Mouse (Mus musculus) heart, embryonic 14.5 days (tissue): Measurements from ENCODE around the gene Socs7. TPM values are rescaled to one million over a fixed set of nuclear protein-coding genes. Genes with fewer than 3 reads are reported as not detected.

ENCODE experiments used
- ATAC-seq: fragments of 200-750 bp; cut with Nextera tagmentation; 2 replicates; pipeline ENCODE4 v1.8.0; 2017; ENCODE audit warnings: low read depth, moderate TSS enrichment; ENCODE audit not compliant: insufficient number of reproducible peaks, insufficient read depth, low FRiP score
- H3K27ac ChIP-seq, 2 experiments: fragments of 200-500 bp in 1 of 2; fragments of 300-500 bp in 1 of 2; sonication (generic) in 1 of 2; replicated peaks in 1 of 2; 2 replicates each; pipeline ENCODE4 v1.5.1; 2012 to 2014; ENCODE audit warnings: low read depth in 2 of 2, low read length in 2 of 2, control low read depth in 1 of 2, mild to moderate bottlenecking in 1 of 2, mixed read lengths in 1 of 2; ENCODE audit not compliant: control insufficient read depth in 1 of 2, insufficient read depth in 1 of 2
- H3K27me3 ChIP-seq: fragments of 300-500 bp; sonication (generic); 2 replicates; pipeline ENCODE4 v1.6.1; 2014; ENCODE audit warnings: mild to moderate bottlenecking, low read length, control low read depth; ENCODE audit not compliant: control insufficient read depth, insufficient read depth
- H3K36me3 ChIP-seq: fragments of 300-500 bp; sonication (generic); 2 replicates; pipeline ENCODE4 v1.6.1; 2014; ENCODE audit warnings: mild to moderate bottlenecking, control low read depth, low read length, mixed read lengths; ENCODE audit not compliant: control insufficient read depth, insufficient read depth
- H3K4me1 ChIP-seq, 2 experiments: fragments of 200-500 bp in 1 of 2; fragments of 300-500 bp in 1 of 2; sonication (generic) in 1 of 2; 2 replicates each; pipeline ENCODE4 v1.6.1; 2012 to 2014; ENCODE audit warnings: low read length in 2 of 2, control low read depth in 1 of 2, mixed read lengths in 1 of 2; ENCODE audit not compliant: control insufficient read depth in 2 of 2, insufficient read depth in 2 of 2
- H3K4me2 ChIP-seq: fragments of 300-500 bp; sonication (generic); 2 replicates; pipeline ENCODE4 v1.6.1; 2014; ENCODE audit warnings: mild to moderate bottlenecking, low read length
- H3K4me3 ChIP-seq, 2 experiments: fragments of 200-500 bp in 1 of 2; fragments of 300-500 bp in 1 of 2; sonication (generic) in 1 of 2; 2 replicates each; pipeline ENCODE4 v1.5.1; 2012 to 2014; ENCODE audit warnings: low read length in 2 of 2, mild to moderate bottlenecking in 2 of 2, control low read depth in 1 of 2, low read depth in 1 of 2, moderate library complexity in 1 of 2; ENCODE audit not compliant: control insufficient read depth in 1 of 2, insufficient read depth in 1 of 2
- H3K9ac ChIP-seq: fragments of 300-500 bp; sonication (generic); 2 replicates; pipeline ENCODE4 v1.6.1; 2014; ENCODE audit warnings: mild to moderate bottlenecking, low read length
- H3K9me3 ChIP-seq: fragments of 300-500 bp; sonication (generic); 2 replicates; pipeline ENCODE4 v1.6.1; 2016; ENCODE audit warnings: low read length, control low read depth; ENCODE audit not compliant: control insufficient read depth
- WGBS: fragments of 180-500 bp; shearing (Covaris S2); extraction: QIAGEN DNeasy Blood & Tissue Kit; methylation state at CpG from one replicate; pipeline ENCODE4 v1.1.7; 2014; 5-methylcytosine and 5-hydroxymethylcytosine counted together
- polyA plus RNA-seq: library from polyadenylated mRNA; unstranded; fragments of >200 nt; fragmentation: Nextera tagmentation; extraction: Ambion mirVana; gene quantifications from 2 replicates; pipeline ENCODE4 v1.2.1, GENCODE M21; 2014

Gene Socs7
- polyA plus RNA-seq, 1 experiment from 2014 or later: 3.6 TPM

DNA sequence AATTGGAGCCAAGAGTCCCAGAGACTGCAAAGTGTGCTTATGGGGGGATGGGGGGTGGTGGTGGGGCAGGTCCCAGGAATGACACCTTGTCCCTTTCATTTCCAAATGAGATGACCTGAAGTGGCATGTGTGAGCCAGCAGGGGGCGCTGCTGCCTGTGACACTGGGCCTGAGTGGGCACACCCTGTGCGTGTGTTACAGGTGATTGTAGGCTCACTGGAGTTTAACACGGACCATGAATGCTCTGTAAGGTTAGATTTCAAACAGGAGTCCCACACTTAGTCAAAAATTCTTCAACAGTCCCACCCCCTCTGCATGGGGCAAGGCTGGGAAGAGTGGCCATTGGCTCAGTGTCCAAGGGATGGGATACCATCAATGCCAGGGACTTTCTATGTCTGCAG is 69.7 kb downstream of the Socs7 start:
- Histone ChIP-seq H3K27ac (peak overlapping the region in 1 of 2 experiments; percentile 28; a peak in 1 of 4 replicates), H3K9me3 (no peaks in the 10 kb centered on the region), H3K27me3 (no peaks in the 10 kb centered on the region), H3K4me1 (peaks cover 46 to 62% of the 10 kb centered on the region in 2 experiments), H3K4me3 (no peak overlapping the region), H3K4me2 (no peak overlapping the region), H3K9ac (no peak overlapping the region), H3K36me3 (0 out of 2 replicates have a peak, but pooled peaks cover 5% of the 10 kb centered on the region)
- no peak for ATAC-seq
- 9% methylated on average over 3 of the region's 3 CpGs for WGBS

DNA sequence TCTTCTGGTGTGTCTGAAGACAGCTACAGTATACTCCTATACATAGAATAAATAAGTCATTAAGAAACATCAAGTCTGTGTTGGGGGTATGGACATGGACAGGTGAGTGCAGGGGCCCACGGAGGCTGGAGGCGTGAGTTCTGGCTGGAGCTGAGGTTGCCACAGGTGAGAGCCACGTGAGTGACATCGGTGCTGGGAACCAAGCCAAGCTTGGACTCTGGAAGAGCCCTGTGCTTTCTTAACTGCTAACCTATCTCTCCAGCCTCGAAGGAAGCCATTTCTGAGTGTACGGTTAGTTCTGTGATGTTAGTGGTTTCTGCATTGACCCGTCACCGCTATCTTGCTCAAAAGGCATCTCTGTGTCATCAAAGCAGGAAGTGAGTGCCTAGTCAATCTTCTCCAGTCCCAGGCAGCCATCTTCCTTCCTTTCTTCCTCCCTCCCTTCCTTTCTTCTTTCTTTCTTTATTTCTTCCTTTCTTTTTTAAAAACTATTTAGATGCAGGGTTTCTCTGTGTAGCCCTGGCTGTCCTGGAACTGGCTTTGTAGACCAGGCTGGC is 70.7 kb downstream of the Socs7 start:
- Histone ChIP-seq H3K4me2 (no peak overlapping the region), H3K4me1 (peaks cover 48 to 62% of the 10 kb centered on the region in 2 experiments), H3K27me3 (no peaks in the 10 kb centered on the region), H3K36me3 (0 out of 2 replicates have a peak, but pooled peaks cover 5% of the 10 kb centered on the region), H3K9ac (no peak overlapping the region), H3K9me3 (no peaks in the 10 kb centered on the region), H3K4me3 (no peak overlapping the region), H3K27ac (no peak overlapping the region)
- no peak for ATAC-seq
- WGBS: 55% methylated on average over 8 of the region's 8 CpGs

- Histone ChIP-seq H3K36me3 (0 out of 2 replicates have a peak, but pooled peaks cover 5% of the 10 kb centered on the region), H3K9me3 (no peaks in the 10 kb centered on the region), H3K27ac (peak overlapping the region in 1 of 2 experiments; percentile 94; a peak in 1 of 4 replicates), H3K4me1 (peaks cover 51 to 65% of the 10 kb centered on the region in 2 experiments), H3K9ac (no peak overlapping the region), H3K4me2 (no peak overlapping the region), H3K27me3 (no peaks in the 10 kb centered on the region), H3K4me3 (no peak overlapping the region)
- 81% methylated on average over 8 of the region's 8 CpGs for WGBS
- no peak for ATAC-seq
These were observed 71.8 kb downstream of the Socs7 start for GRCm38 (mm10) chr11:97434121-97434520.

DNA sequence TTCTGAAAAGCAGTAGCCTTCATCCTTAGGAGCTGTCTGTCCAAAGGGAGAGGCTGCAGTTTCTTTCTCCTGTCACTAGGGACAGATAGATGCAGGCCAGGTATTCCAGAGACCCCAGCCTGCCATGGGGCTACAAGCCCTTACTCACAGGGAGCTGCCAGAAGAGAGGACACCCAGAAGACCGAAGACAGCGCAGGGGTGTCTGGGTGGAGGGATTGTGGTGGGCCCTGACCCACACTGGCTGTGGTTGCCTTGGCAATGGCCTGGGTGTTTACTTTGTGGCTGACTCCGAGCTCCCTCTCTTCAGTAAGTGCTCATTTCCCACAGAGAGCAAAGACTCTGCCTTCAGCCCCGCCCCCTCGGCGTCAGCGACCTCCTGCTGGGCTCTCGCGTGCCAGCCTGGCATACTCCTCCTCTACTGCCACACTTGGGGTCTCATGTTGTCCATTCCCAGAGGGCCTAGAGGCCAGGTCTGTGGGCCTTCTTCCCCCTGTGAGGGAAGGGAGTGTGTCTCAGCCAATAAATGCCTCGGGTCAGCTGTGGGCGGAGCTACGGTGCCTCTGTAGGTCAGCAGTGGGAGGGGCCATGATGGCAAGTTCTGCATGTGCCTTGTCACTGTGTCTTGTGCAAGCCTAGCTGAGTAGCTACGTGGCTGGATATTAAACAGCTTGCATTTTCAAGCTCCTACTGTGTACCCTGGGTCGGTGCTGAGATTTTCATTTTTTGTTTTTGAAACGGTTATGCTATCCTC is 72.5 kb downstream of the Socs7 start:
- peak; percentile 60 for ATAC-seq
- peaks cover 51 to 64% of the 10 kb centered on the region in 2 experiments for H3K4me1 ChIP-seq
- peak overlapping the region; percentile 62 for H3K4me2 ChIP-seq
- H3K27ac ChIP-seq: peak overlapping the region; percentile 90 to 94
- H3K4me3 ChIP-seq: peak overlapping the region; percentile 34 to 42
- 0 out of 2 replicates have a peak, but pooled peaks cover 5% of the 10 kb centered on the region for H3K36me3 ChIP-seq
- no peaks in the 10 kb centered on the region for H3K27me3 ChIP-seq
- H3K9ac ChIP-seq: peak overlapping the region; percentile 55
- 5% methylated on average over 15 of the region's 15 CpGs for WGBS
- H3K9me3 ChIP-seq: no peaks in the 10 kb centered on the region

DNA sequence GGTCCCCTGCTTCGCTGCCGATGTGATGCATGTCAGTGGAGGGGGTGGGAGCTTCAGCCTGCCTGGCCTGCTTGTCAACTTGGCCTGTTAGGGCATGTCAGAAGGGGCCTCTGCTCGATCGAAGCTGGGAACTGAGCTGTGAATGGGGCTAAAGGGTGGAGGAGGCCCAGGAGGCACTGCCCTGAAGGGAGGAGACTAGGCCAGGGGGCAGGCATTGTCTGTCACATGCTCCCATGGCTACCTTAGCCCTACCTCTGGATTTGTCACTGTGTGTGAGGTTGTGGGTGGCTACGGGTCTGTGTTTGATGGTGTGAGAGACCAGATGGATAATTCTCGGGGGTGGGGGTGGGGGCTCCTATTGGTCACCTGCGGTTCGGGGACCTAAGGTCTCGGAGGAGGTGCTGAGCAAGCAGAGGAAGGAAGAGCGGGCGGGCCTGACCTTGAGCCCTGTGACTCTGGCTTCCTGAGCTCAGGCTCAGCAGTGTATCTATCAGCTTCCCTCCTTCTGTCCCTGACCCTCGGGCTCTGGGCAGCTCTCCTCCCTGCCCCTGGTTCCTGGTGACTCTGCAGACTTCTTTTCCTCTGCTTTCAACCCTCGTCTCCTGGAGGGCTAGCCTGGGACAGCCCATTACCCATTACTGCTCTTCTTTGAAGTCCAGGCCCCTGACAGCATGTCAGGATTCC is 73.6 kb downstream of the Socs7 start:
- WGBS: 24% methylated on average over 13 of the region's 13 CpGs
- peak overlapping the region; percentile 90 to 94 for H3K27ac ChIP-seq
- H3K36me3 ChIP-seq: 0 out of 2 replicates have a peak, but pooled peaks cover 5% of the 10 kb centered on the region
- no peaks in the 10 kb centered on the region for H3K9me3 ChIP-seq
- H3K9ac ChIP-seq: peak overlapping the region; percentile 55
- peak overlapping the region; percentile 62 for H3K4me2 ChIP-seq
- peaks cover 50 to 68% of the 10 kb centered on the region in 2 experiments for H3K4me1 ChIP-seq
- no peak for ATAC-seq
- no peaks in the 10 kb centered on the region for H3K27me3 ChIP-seq
- H3K4me3 ChIP-seq: no peak overlapping the region; a peak in 1 of 4 replicates

DNA sequence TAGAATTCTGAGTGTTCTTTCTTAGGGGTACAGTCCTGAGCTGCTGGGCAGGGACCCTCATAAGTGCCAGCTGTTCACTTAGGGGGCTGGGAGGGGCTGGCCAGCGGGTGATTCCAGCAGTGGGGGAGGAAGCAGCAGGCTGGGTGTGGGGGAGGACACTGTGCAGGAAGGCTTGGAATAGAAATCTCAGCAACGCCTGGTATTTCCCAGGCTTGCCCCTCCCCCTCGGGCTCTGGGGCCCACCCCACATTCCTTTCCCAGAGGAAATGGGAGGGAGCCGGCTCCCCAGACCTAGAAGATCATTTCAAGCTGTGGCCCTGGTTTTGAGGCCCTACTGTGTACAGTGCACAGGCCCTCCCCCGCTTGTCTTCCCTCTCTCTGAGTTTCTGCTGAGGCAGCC is 75.4 kb downstream of the Socs7 start:
- H3K36me3 ChIP-seq: no peaks in the 10 kb centered on the region
- peak overlapping the region; percentile 93 to 94 for H3K27ac ChIP-seq
- H3K9me3 ChIP-seq: no peaks in the 10 kb centered on the region
- no peaks in the 10 kb centered on the region for H3K27me3 ChIP-seq
- H3K4me2 ChIP-seq: peak overlapping the region; percentile 74
- peak; percentile 38 for ATAC-seq
- peak overlapping the region; percentile 59 for H3K9ac ChIP-seq
- no peak overlapping the region for H3K4me3 ChIP-seq
- H3K4me1 ChIP-seq: peaks cover 67 to 86% of the 10 kb centered on the region in 2 experiments
- WGBS: 4% methylated on average over 4 of the region's 5 CpGs

- no peak overlapping the region for H3K4me3 ChIP-seq
- peak overlapping the region; percentile 95 for H3K9ac ChIP-seq
- WGBS: 35% methylated on average over 9 of the region's 9 CpGs
- H3K36me3 ChIP-seq: peaks cover 9% of the 10 kb centered on the region
- ATAC-seq: no peak
- peak overlapping the region; percentile 74 for H3K4me2 ChIP-seq
- peak overlapping the region; percentile 93 to 94 for H3K27ac ChIP-seq
- H3K4me1 ChIP-seq: peaks cover 73 to 86% of the 10 kb centered on the region in 2 experiments
- no peaks in the 10 kb centered on the region for H3K9me3 ChIP-seq
- H3K27me3 ChIP-seq: no peaks in the 10 kb centered on the region
These were observed 76.5 kb downstream of the Socs7 start for GRCm38 (mm10) chr11:97438868-97439267.
